Mouse (Mus musculus): ENCODE data around the gene Ccl7. TPM values are rescaled to one million over a fixed set of nuclear protein-coding genes. Genes with fewer than 3 reads are reported as not detected.

Ccl7 gene
- polyA plus RNA-seq, 1 experiment from 2014 or later = 0.36 TPM

DNA sequence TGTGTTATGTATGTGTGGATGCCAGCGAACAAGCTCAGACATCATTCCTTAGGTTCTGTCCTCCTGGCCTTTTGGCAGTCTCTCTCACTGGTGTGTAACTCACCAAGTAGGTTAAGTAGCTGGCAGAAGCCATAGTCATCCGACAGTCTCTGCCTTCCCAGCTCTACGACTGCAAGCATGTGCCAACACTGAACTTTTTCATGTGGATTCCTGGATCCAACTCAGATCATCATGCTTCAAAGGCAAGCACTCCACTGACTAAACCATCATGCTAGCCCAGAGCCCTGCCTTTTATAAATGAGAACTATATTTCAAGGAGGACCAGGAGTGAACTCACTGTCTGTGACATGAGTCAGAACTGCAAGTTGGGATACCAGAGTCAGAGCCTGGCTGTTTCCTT, 28.2 kb downstream of the Ccl7 start:
- no peak overlapping the region for H3K4me2 ChIP-seq
- no peak for ATAC-seq (replicated peaks; ENCODE audit: low FRiP score)

DNA sequence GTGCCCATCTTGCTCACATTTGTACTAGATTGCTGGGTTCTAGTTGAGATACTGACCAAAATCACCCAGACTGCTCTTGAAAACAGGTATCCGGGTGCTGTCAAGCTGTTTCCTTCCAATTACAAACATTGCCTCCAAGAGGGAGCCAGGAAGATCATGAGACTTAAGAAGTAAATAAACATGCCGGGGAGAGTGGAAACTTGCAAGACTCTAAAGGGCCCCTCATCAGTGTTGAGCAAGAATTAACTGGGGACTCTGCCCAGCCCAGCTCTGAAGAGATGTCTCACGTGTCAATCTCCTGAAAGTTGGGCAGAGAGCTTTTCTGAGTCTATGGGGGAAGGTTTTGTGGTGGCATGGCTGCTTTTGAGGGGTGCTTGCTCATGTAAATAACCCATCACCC, 31.5 kb downstream of the Ccl7 start:
- DNase-seq (ENCODE audit: low spot score) (no peak), ATAC-seq (replicated peaks; ENCODE audit: low FRiP score) (no peak)
- Histone ChIP-seq H3K9me3 (ENCODE audit: control insufficient read depth, low read length) (no peaks in the 10 kb centered on the region), H3K4me3 (ENCODE audit: low read depth, low read length) (no peak overlapping the region), H3K9ac (ENCODE audit: low read depth, low read length) (no peak overlapping the region), H3K36me3 (ENCODE audit: control insufficient read depth, insufficient read depth, low read length) (no peaks in the 10 kb centered on the region), H3K4me2 (no peak overlapping the region), H3K27ac (ENCODE audit: low read depth, low read length) (no peak overlapping the region), H3K4me1 (replicated peaks; ENCODE audit: control insufficient read depth, insufficient read depth, low read length) (no peaks in the 10 kb centered on the region), H3K27me3 (replicated peaks; ENCODE audit: control insufficient read depth, insufficient read depth, low read length) (no peaks in the 10 kb centered on the region)
- WGBS = 61% methylated on average over 3 of the region's 3 CpGs

More for the DNA sequence above, 28.2 kb downstream of the Ccl7 start:
- no peak overlapping the region for H3K9ac ChIP-seq (ENCODE audit: low read depth, low read length)
- no peaks in the 10 kb centered on the region for H3K27me3 ChIP-seq (replicated peaks; ENCODE audit: control insufficient read depth, insufficient read depth, low read length)
- H3K4me3 ChIP-seq (ENCODE audit: low read depth, low read length) = no peak overlapping the region
- WGBS = 85% methylated on average over 3 of the region's 3 CpGs
- no peaks in the 10 kb centered on the region for H3K4me1 ChIP-seq (replicated peaks; ENCODE audit: control insufficient read depth, insufficient read depth, low read length)
- no peak overlapping the region for H3K27ac ChIP-seq (ENCODE audit: low read depth, low read length)
- no peaks in the 10 kb centered on the region for H3K9me3 ChIP-seq (ENCODE audit: control insufficient read depth, low read length)
- no peaks in the 10 kb centered on the region for H3K36me3 ChIP-seq (ENCODE audit: control insufficient read depth, insufficient read depth, low read length)
- no peak for DNase-seq (ENCODE audit: low spot score)

DNA sequence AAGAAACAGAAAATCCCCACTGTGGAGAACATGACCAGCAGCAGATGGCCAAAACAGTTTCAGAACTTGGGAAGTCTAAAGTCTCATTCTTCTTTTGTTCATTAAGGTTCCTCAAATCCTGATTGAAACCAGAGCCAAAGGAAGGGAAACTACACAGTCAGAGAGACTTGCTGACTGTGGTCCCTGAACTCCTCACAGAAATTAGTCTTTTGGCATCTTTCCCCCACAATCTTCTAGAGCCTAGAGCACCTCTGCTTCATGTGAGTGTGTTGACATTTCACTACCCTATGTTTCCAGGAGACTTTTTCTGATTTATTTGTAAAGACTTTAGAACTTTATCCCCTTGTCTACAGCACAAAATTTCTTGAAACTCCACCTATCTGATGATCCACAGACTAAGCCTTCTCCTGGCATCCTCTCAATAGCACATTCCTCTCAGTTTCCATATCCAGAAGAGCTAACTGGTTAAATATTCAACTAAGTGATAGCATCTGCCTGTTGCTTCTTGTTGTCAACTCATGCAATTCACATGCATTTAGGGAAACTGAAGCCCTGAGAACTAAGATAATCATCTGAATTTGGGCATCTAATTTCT, 32.7 kb downstream of the Ccl7 start:
- ATAC-seq (replicated peaks; ENCODE audit: low FRiP score) = no peak
- Histone ChIP-seq H3K4me3 (ENCODE audit: low read depth, low read length) (no peak overlapping the region), H3K36me3 (ENCODE audit: control insufficient read depth, insufficient read depth, low read length) (no peaks in the 10 kb centered on the region), H3K4me2 (no peak overlapping the region), H3K9me3 (ENCODE audit: control insufficient read depth, low read length) (no peaks in the 10 kb centered on the region), H3K4me1 (replicated peaks; ENCODE audit: control insufficient read depth, insufficient read depth, low read length) (no peaks in the 10 kb centered on the region), H3K27me3 (replicated peaks; ENCODE audit: control insufficient read depth, insufficient read depth, low read length) (no peaks in the 10 kb centered on the region), H3K27ac (ENCODE audit: low read depth, low read length) (no peak overlapping the region), H3K9ac (ENCODE audit: low read depth, low read length) (no peak overlapping the region)
- DNase-seq (ENCODE audit: low spot score) = no peak

DNA sequence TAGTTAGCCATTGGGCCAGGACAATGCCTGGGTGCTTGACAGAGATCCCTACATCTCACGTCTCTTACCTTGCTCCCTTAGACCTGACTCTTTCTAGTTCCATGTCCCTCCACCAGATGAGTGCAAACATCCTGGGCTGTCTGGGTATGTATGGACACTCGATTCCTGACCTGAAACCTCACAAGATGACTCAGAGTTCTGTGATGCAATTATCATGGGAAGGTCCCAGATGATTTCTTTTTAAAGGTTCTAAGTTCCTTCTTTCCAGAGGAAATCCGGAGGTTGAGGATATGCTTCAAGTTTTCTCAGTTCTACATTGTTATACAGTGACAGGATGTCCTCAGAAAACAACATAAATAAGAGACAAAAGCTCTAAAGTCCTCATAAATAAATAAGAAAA, 35.4 kb downstream of the Ccl7 start:
- Histone ChIP-seq H3K4me2 (no peak overlapping the region), H3K27ac (ENCODE audit: low read depth, low read length) (no peak overlapping the region), H3K9me3 (ENCODE audit: control insufficient read depth, low read length) (no peaks in the 10 kb centered on the region), H3K27me3 (replicated peaks; ENCODE audit: control insufficient read depth, insufficient read depth, low read length) (no peaks in the 10 kb centered on the region), H3K4me1 (replicated peaks; ENCODE audit: control insufficient read depth, insufficient read depth, low read length) (no peaks in the 10 kb centered on the region), H3K4me3 (ENCODE audit: low read depth, low read length) (no peak overlapping the region), H3K9ac (ENCODE audit: low read depth, low read length) (no peak overlapping the region), H3K36me3 (ENCODE audit: control insufficient read depth, insufficient read depth, low read length) (no peaks in the 10 kb centered on the region)
- no peak for DNase-seq (ENCODE audit: low spot score)
- ATAC-seq (replicated peaks; ENCODE audit: low FRiP score) = no peak
- 62% methylated on average over 3 of the region's 3 CpGs for WGBS

DNA sequence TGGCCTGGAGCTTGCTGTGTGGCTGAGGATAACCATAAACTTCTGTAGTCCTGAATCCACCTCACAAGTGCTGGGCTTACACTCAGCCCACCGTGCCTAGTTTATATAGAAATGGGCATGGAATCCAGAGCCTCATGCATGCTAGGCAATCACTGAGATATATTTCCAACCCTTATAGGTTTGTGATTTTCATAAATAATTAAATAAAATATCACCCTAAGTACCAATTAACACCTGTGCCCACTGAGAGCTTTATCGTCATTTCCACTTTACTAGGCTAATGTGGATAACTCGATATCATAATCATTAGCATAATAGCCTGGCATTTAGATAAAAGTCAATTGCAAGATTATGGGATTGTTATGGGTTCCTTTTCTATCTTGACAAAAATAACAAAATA, 38.8 kb downstream of the Ccl7 start:
- no peak overlapping the region for H3K4me2 ChIP-seq
- no peak for DNase-seq (ENCODE audit: low spot score)
- no peaks in the 10 kb centered on the region for H3K36me3 ChIP-seq (ENCODE audit: control insufficient read depth, insufficient read depth, low read length)
- ATAC-seq (replicated peaks; ENCODE audit: low FRiP score) = no peak
- H3K27ac ChIP-seq (ENCODE audit: low read depth, low read length) = no peak overlapping the region
- no peaks in the 10 kb centered on the region for H3K9me3 ChIP-seq (ENCODE audit: control insufficient read depth, low read length)
- WGBS = 91% methylated on average over 3 of the region's 3 CpGs
- no peak overlapping the region for H3K4me3 ChIP-seq (ENCODE audit: low read depth, low read length)
- H3K9ac ChIP-seq (ENCODE audit: low read depth, low read length) = no peak overlapping the region
- H3K4me1 ChIP-seq (replicated peaks; ENCODE audit: control insufficient read depth, insufficient read depth, low read length) = no peaks in the 10 kb centered on the region
- no peaks in the 10 kb centered on the region for H3K27me3 ChIP-seq (replicated peaks; ENCODE audit: control insufficient read depth, insufficient read depth, low read length)

Other genes with a start within 250 kb of the Ccl7 start
- gene 5530401A14Rik, start 185.0 kb upstream of the Ccl7 start, polyA plus RNA-seq (2014; fragmentation: Nextera tagmentation; extraction: Ambion mirVana) = not detected in 2 replicates
- gene Asic2, start 77.3 kb upstream of the Ccl7 start, polyA plus RNA-seq (2014; fragmentation: Nextera tagmentation; extraction: Ambion mirVana) = 0.18 and 0.27 TPM in 2 replicates
- gene Ccl2, start 10.1 kb upstream of the Ccl7 start, polyA plus RNA-seq (2014; fragmentation: Nextera tagmentation; extraction: Ambion mirVana) = 1.4 and 1.8 TPM in 2 replicates
- gene Gm17268, start 7.2 kb upstream of the Ccl7 start, polyA plus RNA-seq (2014; fragmentation: Nextera tagmentation; extraction: Ambion mirVana) = not detected in 2 replicates
- gene Ccl11, start 12.1 kb downstream of the Ccl7 start, polyA plus RNA-seq (2014; fragmentation: Nextera tagmentation; extraction: Ambion mirVana) = not detected in 2 replicates
- gene Ccl12, start 56.1 kb downstream of the Ccl7 start, polyA plus RNA-seq (2014; fragmentation: Nextera tagmentation; extraction: Ambion mirVana) = 0.38 TPM in 1 of 2 replicates, not detected in the other
- gene Ccl8, start 69.5 kb downstream of the Ccl7 start, polyA plus RNA-seq (2014; fragmentation: Nextera tagmentation; extraction: Ambion mirVana) = not detected in 2 replicates